Mouse (Mus musculus) midbrain, postnatal 0 days (tissue): ENCODE data around the gene Klf11. TPM values are rescaled to one million over a fixed set of nuclear protein-coding genes. Genes with fewer than 3 reads are reported as not detected.

ENCODE experiments used
- ATAC-seq: fragments of 200-750 bp; cut with Nextera tagmentation; 2 replicates; pipeline ENCODE4 v1.8.0; 2017; ENCODE audit warnings: moderate number of reproducible peaks, mild to moderate bottlenecking, moderate TSS enrichment, moderate library complexity; ENCODE audit not compliant: low FRiP score
- DNase-seq: peaks from one replicate; pipeline ENCODE4 v3.0.0-alpha.2; 2015; ENCODE audit warnings: low spot score
- H3K27ac ChIP-seq: fragments of 300-500 bp; sonication (generic); 2 replicates; pipeline ENCODE4 v1.5.1; 2014; ENCODE audit warnings: low read depth, mild to moderate bottlenecking, low read length, mixed read lengths
- H3K27me3 ChIP-seq: fragments of 300-500 bp; sonication (generic); 2 replicates; pipeline ENCODE4 v1.6.1; 2014; ENCODE audit warnings: low read length, control low read depth, mixed read lengths; ENCODE audit not compliant: insufficient read depth
- H3K36me3 ChIP-seq: fragments of 300-500 bp; sonication (generic); 2 replicates; pipeline ENCODE4 v1.6.1; 2014; ENCODE audit warnings: low read length, control low read depth, mixed read lengths; ENCODE audit not compliant: insufficient read depth
- H3K4me1 ChIP-seq: fragments of 300-500 bp; sonication (generic); 2 replicates; pipeline ENCODE4 v1.6.1; 2014; ENCODE audit warnings: mild to moderate bottlenecking, control low read depth, antibody characterized with exemption, low read length, mixed read lengths; ENCODE audit not compliant: insufficient read depth
- H3K4me2 ChIP-seq: fragments of 300-500 bp; sonication (generic); 2 replicates; pipeline ENCODE4 v1.6.1; 2014; ENCODE audit warnings: low read depth, mild to moderate bottlenecking, low read length, mixed read lengths; ENCODE audit not compliant: poor library complexity, severe bottlenecking
- H3K4me3 ChIP-seq: fragments of 300-500 bp; sonication (generic); 2 replicates; pipeline ENCODE4 v1.5.1; 2014; ENCODE audit warnings: low read depth, mild to moderate bottlenecking, low read length, moderate library complexity
- H3K9ac ChIP-seq: fragments of 300-500 bp; sonication (generic); replicated peaks from 2 replicates; pipeline ENCODE4 v1.6.1; 2014; ENCODE audit warnings: mild to moderate bottlenecking, low read length, moderate library complexity, mixed read lengths; ENCODE audit not compliant: poor library complexity, severe bottlenecking
- H3K9me3 ChIP-seq: fragments of 300-500 bp; sonication (generic); 2 replicates; pipeline ENCODE4 v1.6.1; 2016; ENCODE audit warnings: low read length, control low read depth
- CTCF ChIP-seq: IDR thresholded peaks from 2 replicates; pipeline ENCODE4 v1.5.1; 2016; ENCODE audit warnings: antibody characterized with exemption, mild to moderate bottlenecking
- WGBS: fragments of 180-500 bp; shearing (Covaris S2); extraction: QIAGEN DNeasy Blood & Tissue Kit; methylation state at CpG from one replicate; pipeline ENCODE4 v1.1.7; 2014; 5-methylcytosine and 5-hydroxymethylcytosine counted together
- polyA plus RNA-seq: library from polyadenylated mRNA; unstranded; fragments of >200 nt; fragmentation: Nextera tagmentation; extraction: Ambion mirVana; gene quantifications from 2 replicates; pipeline ENCODE4 v1.2.1, GENCODE M21; 2015
- total RNA-seq: library from RNA; depleted of rRNA; stranded (reverse); fragments of >200 nt; gene quantifications from 2 replicates; pipeline ENCODE4 v1.2.3, GENCODE M21; 2014

Gene Klf11
- total and polyA plus RNA-seq, 2 experiments from 2014 or later: 24.4 to 27.1 TPM

DNA sequence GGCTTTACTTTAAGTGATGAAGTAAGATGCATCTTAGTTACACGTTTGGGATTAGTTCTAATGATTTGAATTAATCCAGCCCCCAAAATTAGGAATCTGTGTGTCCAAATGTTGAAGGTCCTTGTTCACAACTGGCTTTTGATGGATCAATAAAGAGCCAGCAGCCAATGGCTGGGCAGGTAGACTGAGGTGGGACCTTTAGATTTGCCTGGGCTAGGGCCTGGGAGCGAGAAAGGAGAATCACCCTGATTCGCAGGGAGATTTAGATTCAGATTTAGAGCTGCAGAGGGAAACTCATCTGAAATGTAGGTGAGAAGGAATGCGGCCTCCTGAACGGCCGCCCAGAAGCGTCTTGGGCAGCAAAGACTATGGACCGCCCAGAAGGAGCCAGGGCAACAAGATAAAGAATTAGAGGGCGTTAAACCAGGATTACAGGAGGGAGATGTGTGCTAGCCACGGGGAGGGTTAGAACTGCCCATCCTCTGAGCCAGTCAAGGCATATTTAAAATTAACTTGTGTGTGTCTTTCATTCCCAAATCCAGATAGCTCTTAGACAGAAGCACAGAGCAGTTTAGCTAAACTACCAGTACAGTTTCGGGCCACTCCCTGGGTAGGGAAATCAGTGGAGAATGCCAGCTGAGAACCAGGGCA, 35.7 kb downstream of the Klf11 start:
- ATAC-seq (no peak), DNase-seq (no peak)
- Histone ChIP-seq H3K4me1 (no peaks in the 10 kb centered on the region; the same call in 1 of the 2 replicates), H3K27me3 (0 out of 2 replicates have a peak, but pooled peaks cover 7% of the 10 kb centered on the region), H3K4me2 (no peak overlapping the region), H3K4me3 (no peak overlapping the region), H3K9ac (no peak overlapping the region), H3K27ac (no peak overlapping the region), H3K9me3 (no peaks in the 10 kb centered on the region), H3K36me3 (no peaks in the 10 kb centered on the region)
- no peak for TF ChIP-seq CTCF
- 73% methylated on average over 11 of the region's 11 CpGs for WGBS

DNA sequence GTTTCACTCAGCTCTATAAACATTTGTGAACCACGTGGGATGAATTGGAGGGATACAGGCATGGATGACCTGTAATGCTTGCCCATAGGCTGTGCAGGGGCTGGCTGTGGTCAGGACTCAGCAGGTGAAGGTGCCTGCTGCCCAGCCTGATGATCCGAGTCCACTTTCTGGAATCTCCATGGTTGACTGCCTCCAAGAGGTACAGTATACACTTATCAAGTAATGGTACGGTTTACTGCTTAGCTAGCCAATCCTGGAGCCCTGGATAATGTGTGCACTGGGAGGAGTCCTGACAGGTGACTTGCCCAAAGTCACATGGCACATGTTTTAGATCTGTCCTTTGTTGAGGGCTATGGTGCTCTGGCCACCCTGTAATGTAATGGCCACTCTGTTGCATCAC, 39.3 kb downstream of the Klf11 start:
- Histone ChIP-seq H3K4me1 (no peaks in the 10 kb centered on the region; the same call in 1 of the 2 replicates), H3K9ac (no peak overlapping the region), H3K4me3 (no peak overlapping the region), H3K27me3 (no peaks in the 10 kb centered on the region), H3K36me3 (no peaks in the 10 kb centered on the region), H3K9me3 (no peaks in the 10 kb centered on the region), H3K4me2 (no peak overlapping the region), H3K27ac (no peak overlapping the region)
- ATAC-seq: no peak
- no peak for TF ChIP-seq CTCF
- no peak for DNase-seq
- WGBS: 81% methylated on average over 3 of the region's 3 CpGs

DNA sequence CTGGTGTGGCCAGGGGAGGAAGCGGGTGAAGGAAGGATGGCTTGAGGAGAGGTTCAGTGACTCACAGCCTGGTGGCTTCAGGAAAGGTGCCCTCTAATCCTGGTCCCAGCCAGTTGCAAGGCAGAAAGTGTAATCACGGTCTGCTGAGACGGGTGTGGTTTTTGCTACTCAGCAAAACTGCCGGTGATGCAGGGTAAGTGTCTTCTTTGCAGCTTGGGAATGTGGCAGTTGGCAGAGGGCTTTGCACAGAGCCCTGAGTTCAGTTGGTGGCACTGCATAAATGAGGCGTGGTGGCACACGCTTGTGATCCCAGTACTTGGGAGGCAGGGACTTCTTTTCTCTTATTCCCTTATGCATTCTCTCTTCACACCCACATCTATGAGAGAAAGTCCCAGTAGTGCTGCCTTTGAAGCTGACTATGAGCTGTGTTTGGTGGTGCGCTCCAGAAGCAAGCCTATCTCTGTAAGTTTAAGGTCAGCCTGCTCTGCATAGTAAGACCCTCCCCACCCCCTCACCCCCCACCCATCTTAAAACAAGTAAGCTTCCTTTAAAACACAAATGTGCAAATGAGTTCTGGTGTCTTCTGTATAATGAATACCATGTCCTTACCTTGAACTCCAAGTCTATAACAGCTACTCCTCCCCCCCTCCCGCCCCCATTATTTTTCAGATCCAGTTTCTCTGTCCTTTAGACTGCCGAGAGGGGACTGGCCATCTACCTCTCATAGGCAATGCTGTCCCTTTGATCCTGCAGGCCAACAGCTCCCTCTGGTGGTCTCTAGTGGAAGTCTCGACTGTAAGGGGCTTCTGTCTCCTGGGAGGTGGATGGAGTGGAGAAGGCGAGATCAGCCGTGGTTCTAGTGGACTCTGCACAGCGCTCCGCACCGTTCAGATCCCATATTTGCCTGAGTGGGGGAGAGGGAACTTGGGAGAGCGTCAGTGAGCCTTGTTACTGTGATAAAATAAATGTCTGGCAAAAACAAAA, 45.7 kb downstream of the Klf11 start:
- Histone ChIP-seq H3K4me2 (peak overlapping the region; percentile 23; the same call in 1 of the 2 replicates), H3K36me3 (no peaks in the 10 kb centered on the region), H3K9ac (no peak overlapping the region), H3K27me3 (0 out of 2 replicates have a peak, but pooled peaks cover 3% of the 10 kb centered on the region), H3K9me3 (no peaks in the 10 kb centered on the region), H3K4me1 (no peaks in the 10 kb centered on the region), H3K27ac (no peak overlapping the region), H3K4me3 (no peak overlapping the region)
- TF ChIP-seq CTCF: peak; percentile 97
- 43% methylated on average over 16 of the region's 16 CpGs for WGBS
- ATAC-seq: peak; percentile 91
- peak; percentile 91 for DNase-seq

DNA sequence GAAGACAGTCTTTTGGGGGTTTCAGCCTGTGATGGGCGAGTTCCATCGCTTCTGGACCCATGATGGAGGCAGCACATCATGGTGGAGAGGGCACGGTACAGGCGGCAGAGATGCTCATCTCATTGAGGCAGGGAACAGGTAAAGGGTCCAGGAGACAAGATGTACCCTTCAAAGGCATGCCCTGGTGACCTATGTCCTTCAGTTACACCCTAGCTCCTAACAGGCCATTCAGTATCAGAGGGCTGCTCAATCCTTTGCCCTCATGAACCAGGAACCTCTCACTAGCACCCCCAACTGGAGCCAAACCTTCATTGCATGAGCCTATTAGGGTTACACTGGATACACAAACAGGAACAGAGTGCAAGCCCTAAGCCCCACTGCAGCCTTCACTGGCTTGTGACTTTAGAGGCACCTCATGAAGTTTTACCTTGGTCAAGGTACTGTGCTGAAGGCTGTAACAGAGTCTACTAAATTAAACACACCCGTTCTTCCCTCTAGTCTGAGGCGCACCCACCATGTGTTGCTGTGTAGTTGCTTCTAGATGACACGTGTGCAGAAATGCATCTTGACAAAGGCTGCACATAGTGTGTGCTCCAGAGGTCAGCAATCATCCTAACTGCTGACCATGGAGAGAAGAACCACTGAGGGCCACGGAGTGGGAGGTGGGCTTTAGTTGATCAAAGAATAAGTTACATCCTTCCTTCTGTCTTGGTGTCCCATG, 46.6 kb downstream of the Klf11 start:
- Histone ChIP-seq H3K9ac (no peak overlapping the region), H3K4me3 (no peak overlapping the region), H3K9me3 (no peaks in the 10 kb centered on the region), H3K27ac (no peak overlapping the region), H3K36me3 (no peaks in the 10 kb centered on the region), H3K27me3 (0 out of 2 replicates have a peak, but pooled peaks cover 3% of the 10 kb centered on the region), H3K4me1 (no peaks in the 10 kb centered on the region), H3K4me2 (peak overlapping the region; percentile 23; the same call in 1 of the 2 replicates)
- DNase-seq (no peak), ATAC-seq (peak; percentile 53)
- 63% methylated on average over 8 of the region's 8 CpGs for WGBS
- TF ChIP-seq CTCF: no peak

DNA sequence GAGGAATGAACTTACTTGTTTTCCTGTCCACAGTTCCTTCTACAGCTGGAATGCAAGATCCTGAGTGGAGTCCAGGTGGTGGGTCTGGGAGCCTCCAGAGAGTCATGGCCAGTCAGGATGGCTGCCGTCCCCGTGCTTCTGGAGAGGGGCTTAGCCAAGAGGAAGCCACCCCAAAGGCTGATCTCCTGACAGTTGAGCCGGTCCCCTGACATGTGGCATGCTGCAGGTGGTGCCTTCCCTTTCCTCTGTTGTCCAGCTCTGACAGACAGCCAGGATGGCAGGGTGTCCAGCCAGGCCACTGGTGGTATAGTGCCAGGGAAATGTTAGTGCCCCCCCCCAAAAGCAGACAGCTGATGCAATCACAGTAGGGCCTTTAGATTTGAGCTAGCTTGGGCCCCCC, 47.4 kb downstream of the Klf11 start:
- ATAC-seq: no peak
- no peak overlapping the region for H3K27ac ChIP-seq
- no peak overlapping the region for H3K4me3 ChIP-seq
- no peak for TF ChIP-seq CTCF
- H3K27me3 ChIP-seq: 0 out of 2 replicates have a peak, but pooled peaks cover 3% of the 10 kb centered on the region
- no peak overlapping the region for H3K9ac ChIP-seq
- no peak overlapping the region for H3K4me2 ChIP-seq
- DNase-seq: no peak
- H3K36me3 ChIP-seq: no peaks in the 10 kb centered on the region
- WGBS: 73% methylated on average over 3 of the region's 3 CpGs
- no peaks in the 10 kb centered on the region for H3K4me1 ChIP-seq
- H3K9me3 ChIP-seq: no peaks in the 10 kb centered on the region
